Mouse (Mus musculus) megakaryocyte, embryonic 14.5 days (primary cell): Measurements from ENCODE around the gene Sh2d4b. TPM values are rescaled to one million over a fixed set of nuclear protein-coding genes. Genes with fewer than 3 reads are reported as not detected.

ENCODE experiments used
- H3K27me3 ChIP-seq: replicated peaks from 2 replicates; pipeline ENCODE3; 2012; ENCODE audit warnings: inconsistent platforms
- H3K36me3 ChIP-seq: replicated peaks from 2 replicates; pipeline ENCODE3; 2012; ENCODE audit warnings: low read length, inconsistent platforms, mixed read lengths
- H3K4me1 ChIP-seq: 2 replicates; pipeline ENCODE4 v1.6.1; 2012; ENCODE audit warnings: inconsistent platforms
- H3K4me3 ChIP-seq: replicated peaks from 2 replicates; pipeline ENCODE3; 2012; ENCODE audit warnings: moderate library complexity, mild to moderate bottlenecking, inconsistent platforms
- H3K9me3 ChIP-seq: 2 replicates; pipeline ENCODE4 v1.6.1; 2012; ENCODE audit warnings: inconsistent platforms
- FLI1 ChIP-seq: IDR thresholded peaks from 2 replicates; pipeline ENCODE4 v1.6.1; 2012; ENCODE audit warnings: low read length, inconsistent platforms, mixed read lengths
- GATA1 ChIP-seq: IDR thresholded peaks from 3 replicates; pipeline ENCODE4 v1.6.1; 2012; ENCODE audit warnings: mixed read lengths, low read length, inconsistent platforms, borderline replicate concordance
- polyA plus RNA-seq: library from polyadenylated mRNA; stranded (reverse); fragments of >175 nt; gene quantifications from 2 replicates; pipeline ENCODE4 v1.2.3, GENCODE M21; 2012; ENCODE audit warnings: low replicate concordance; ENCODE audit not compliant: insufficient read depth

Sh2d4b gene
- polyA plus RNA-seq: 1.1 and 7.2 TPM in 2 replicates

DNA sequence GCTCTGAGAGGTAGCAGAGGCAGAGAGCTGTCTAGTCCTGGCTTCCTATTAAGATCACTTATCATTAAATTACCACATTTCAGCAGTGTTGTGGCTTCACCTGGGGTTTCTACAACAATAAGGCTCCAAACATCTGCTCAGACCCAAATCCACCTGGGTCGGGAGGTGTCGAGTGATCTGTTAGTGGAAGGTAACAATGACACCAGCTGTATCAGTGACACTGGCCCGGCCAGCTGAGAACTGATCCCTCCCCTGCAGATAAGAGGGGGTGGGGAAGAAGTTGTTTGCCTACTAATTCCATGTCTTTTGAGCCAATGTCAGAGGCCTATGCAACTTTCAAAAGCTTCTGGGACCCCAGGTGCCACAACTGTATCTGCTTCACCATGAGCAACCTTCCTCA is at the start of gene Sh2d4b:
Gene Sh2d4b (minus strand): TSS at position 71 of the 400 bp plus-strand sequence.
- no peak within 1 kb of the TSS for H3K4me3 ChIP-seq
- no peak for TF ChIP-seq FLI1
- TF ChIP-seq GATA1: no peak
- H3K27me3 ChIP-seq: no peaks in the 10 kb centered on the region
- H3K9me3 ChIP-seq: no peaks in the 10 kb centered on the region
- H3K4me1 ChIP-seq: peaks cover 27% of the 10 kb centered on the region
- H3K36me3 ChIP-seq: peaks cover 4% of the 10 kb centered on the region

- Histone ChIP-seq H3K36me3 (peaks cover 78% of the 10 kb centered on the region), H3K4me3 (no peak overlapping the region), H3K27me3 (no peaks in the 10 kb centered on the region), H3K4me1 (peaks cover 93% of the 10 kb centered on the region), H3K9me3 (no peaks in the 10 kb centered on the region)
- TF ChIP-seq FLI1 (no peak), GATA1 (no peak)
These were observed 49.4 kb upstream of the Sh2d4b start for GRCm38 (mm10) chr14:40942429-40942828.

- Histone ChIP-seq H3K4me1 (peaks cover 93% of the 10 kb centered on the region), H3K36me3 (peaks cover 82% of the 10 kb centered on the region), H3K27me3 (no peaks in the 10 kb centered on the region), H3K9me3 (no peaks in the 10 kb centered on the region), H3K4me3 (no peak overlapping the region)
- TF ChIP-seq GATA1 (no peak), FLI1 (no peak)
These were observed 45.4 kb upstream of the Sh2d4b start for GRCm38 (mm10) chr14:40938380-40938987.

DNA sequence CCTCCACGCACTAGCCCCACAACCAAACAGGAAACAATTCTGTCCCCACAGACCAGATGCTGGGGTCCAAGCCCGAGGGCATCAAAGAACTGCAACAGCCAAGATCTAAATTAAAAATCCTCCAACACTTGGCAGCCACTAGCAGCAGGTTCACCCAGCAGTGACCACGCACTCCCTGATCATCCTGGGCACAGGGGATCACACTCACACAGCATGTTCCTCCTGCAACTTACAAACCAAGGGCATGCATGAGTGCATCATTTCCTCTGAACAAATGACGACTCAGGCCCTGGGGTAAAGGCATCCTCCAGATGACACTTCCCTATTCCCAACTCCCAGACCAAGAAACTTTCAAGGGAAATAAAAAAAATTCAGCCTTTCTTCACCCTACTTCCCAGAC is 44.0 kb upstream of the Sh2d4b start:
- Histone ChIP-seq H3K27me3 (no peaks in the 10 kb centered on the region), H3K4me3 (peak overlapping the region; percentile 82), H3K36me3 (peaks cover 85% of the 10 kb centered on the region), H3K9me3 (no peaks in the 10 kb centered on the region), H3K4me1 (peaks cover 96% of the 10 kb centered on the region)
- TF ChIP-seq FLI1 (no peak), GATA1 (no peak)

- Histone ChIP-seq H3K9me3 (no peaks in the 10 kb centered on the region), H3K36me3 (peaks cover 87% of the 10 kb centered on the region), H3K4me1 (peaks cover 97% of the 10 kb centered on the region), H3K27me3 (no peaks in the 10 kb centered on the region), H3K4me3 (peak overlapping the region; percentile 79)
- no peak for TF ChIP-seq FLI1
- TF ChIP-seq GATA1: no peak
These were observed 42.4 kb upstream of the Sh2d4b start for GRCm38 (mm10) chr14:40935481-40935880.

- Histone ChIP-seq H3K4me3 (peak overlapping the region; percentile 79), H3K9me3 (no peaks in the 10 kb centered on the region), H3K36me3 (peaks cover 87% of the 10 kb centered on the region), H3K27me3 (no peaks in the 10 kb centered on the region), H3K4me1 (peaks cover 97% of the 10 kb centered on the region)
- TF ChIP-seq FLI1 (no peak), GATA1 (no peak)
These were observed 42.0 kb upstream of the Sh2d4b start for GRCm38 (mm10) chr14:40935054-40935453.

- H3K4me3 ChIP-seq: peak overlapping the region; percentile 77
- peaks cover 100% of the 10 kb centered on the region for H3K4me1 ChIP-seq
- H3K9me3 ChIP-seq: no peaks in the 10 kb centered on the region
- H3K36me3 ChIP-seq: peaks cover 89% of the 10 kb centered on the region
- no peaks in the 10 kb centered on the region for H3K27me3 ChIP-seq
- TF ChIP-seq FLI1 (no peak), GATA1 (no peak)
These were observed 40.3 kb upstream of the Sh2d4b start for GRCm38 (mm10) chr14:40933328-40933727.

- Histone ChIP-seq H3K9me3 (no peaks in the 10 kb centered on the region), H3K27me3 (no peaks in the 10 kb centered on the region), H3K4me3 (peak overlapping the region; percentile 76), H3K4me1 (peaks cover 100% of the 10 kb centered on the region), H3K36me3 (peaks cover 98% of the 10 kb centered on the region)
- TF ChIP-seq FLI1: no peak
- TF ChIP-seq GATA1: no peak
These were observed 39.2 kb upstream of the Sh2d4b start for GRCm38 (mm10) chr14:40932225-40932624.

- TF ChIP-seq FLI1 (no peak), GATA1 (no peak)
- peak overlapping the region; percentile 76 for H3K4me3 ChIP-seq
- no peaks in the 10 kb centered on the region for H3K27me3 ChIP-seq
- peaks cover 99% of the 10 kb centered on the region for H3K36me3 ChIP-seq
- peaks cover 100% of the 10 kb centered on the region for H3K4me1 ChIP-seq
- H3K9me3 ChIP-seq: no peaks in the 10 kb centered on the region
These were observed 38.2 kb upstream of the Sh2d4b start for GRCm38 (mm10) chr14:40931115-40931829.

- TF ChIP-seq FLI1 (no peak), GATA1 (no peak)
- Histone ChIP-seq H3K9me3 (no peaks in the 10 kb centered on the region), H3K4me3 (no peak overlapping the region), H3K4me1 (peaks cover 100% of the 10 kb centered on the region), H3K27me3 (no peaks in the 10 kb centered on the region), H3K36me3 (peaks cover 98% of the 10 kb centered on the region)
These were observed 36.9 kb upstream of the Sh2d4b start for GRCm38 (mm10) chr14:40929943-40930342.
